ENCODE assay signal across 9 mouse cellular contexts in genomic region chr1:139423931-139424330, GRCm38 (mm10). TPM values are rescaled to one million over a fixed set of nuclear protein-coding genes. Genes with fewer than 3 reads are reported as not detected.
A peak's percentile ranks its signal among the peaks of the same experiment; 100 is the strongest.
DNase-seq lines count a peak whose midpoint lies in the region; ATAC-seq and TF ChIP-seq lines count a peak whose summit lies in the region.
"Had no signal": no experiment of that assay in that cellular context is flagged by ENCODE, and none has a peak within 500 bp of the region (broad histone marks: within the 10 kb centered on the region; RNA-seq: fewer than 3 reads in every experiment).

No protein-coding gene starts in this region.

- H3K4me1 ChIP-seq in lung, embryonic 14.5 days (ENCODE audit: insufficient read depth): peaks cover 13% of the 10 kb centered on the region; the same call in 1 of the 2 replicates
- H3K4me1 ChIP-seq in forebrain, embryonic 13.5 days: peaks cover 42% of the 10 kb centered on the region
- H3K4me1 ChIP-seq in liver, embryonic 13.5 days (replicated peaks): peaks cover 42% of the 10 kb centered on the region
- peaks cover 22% of the 10 kb centered on the region for H3K4me1 ChIP-seq in stomach, embryonic 15.5 days

- H3K9ac ChIP-seq in lung, embryonic 14.5 days: peak overlapping the region; percentile 43
- H3K9ac ChIP-seq in forebrain, embryonic 13.5 days: peak overlapping the region; percentile 94
- H3K9ac ChIP-seq in liver, embryonic 13.5 days: peak overlapping the region; percentile 95
- no peak overlapping the region for H3K9ac ChIP-seq in stomach, embryonic 15.5 days

- peak overlapping the region; percentile 66 for H3K4me2 ChIP-seq in lung, embryonic 14.5 days
- peak overlapping the region; percentile 73 for H3K4me2 ChIP-seq in forebrain, embryonic 13.5 days
- H3K4me2 ChIP-seq in liver, embryonic 13.5 days: peak overlapping the region; percentile 89
- peak overlapping the region; percentile 65 for H3K4me2 ChIP-seq in stomach, embryonic 15.5 days

- no peak for DNase-seq in lung, embryonic 14.5 days
- no peak for DNase-seq in lung, postnatal 25 days (ENCODE audit: low spot score)
- no peak for DNase-seq in liver, embryonic 13.5 days
- no peak for DNase-seq in right cerebral cortex, postnatal 4 days
- no peak for DNase-seq in cerebellum, adult 9-10 months
- no peak for DNase-seq in adrenal gland, postnatal 14 days

- no peak for ATAC-seq in lung, embryonic 14.5 days (ENCODE audit: insufficient read depth)
- ATAC-seq in forebrain, embryonic 13.5 days: no peak
- ATAC-seq in liver, embryonic 13.5 days (ENCODE audit: low read depth): no peak
- no peak for ATAC-seq in stomach, embryonic 15.5 days (ENCODE audit: insufficient read depth, low FRiP score, low read depth)

- peaks cover 5% of the 10 kb centered on the region for H3K36me3 ChIP-seq in lung, embryonic 14.5 days (ENCODE audit: insufficient read depth)
- peaks cover 9% of the 10 kb centered on the region for H3K36me3 ChIP-seq in forebrain, embryonic 13.5 days (ENCODE audit: poor library complexity, severe bottlenecking)
- H3K36me3 ChIP-seq in liver, embryonic 13.5 days: peaks cover 5% of the 10 kb centered on the region
- peaks cover under 1% of the 10 kb centered on the region for H3K36me3 ChIP-seq in stomach, embryonic 15.5 days

- WGBS in lung, embryonic 14.5 days: 23% methylated on average over 10 of the region's 10 CpGs
- whole genome bisulfite sequencing in forebrain, embryonic 13.5 days: 65% methylated on average over 10 of the region's 10 CpGs
- 24% methylated on average over 10 of the region's 10 CpGs for WGBS in liver, embryonic 13.5 days (ENCODE audit: insufficient replicate concordance)
- 48% methylated on average over 10 of the region's 10 CpGs for whole genome bisulfite sequencing in stomach, embryonic 15.5 days

- peak overlapping the region; percentile 88 for H3K4me3 ChIP-seq in lung, embryonic 14.5 days (ENCODE audit: low read depth, low read length)
- peak overlapping the region; percentile 87 for H3K4me3 ChIP-seq in forebrain, embryonic 13.5 days
- peak overlapping the region; percentile 89 for H3K4me3 ChIP-seq in liver, embryonic 13.5 days (replicated peaks)
- H3K4me3 ChIP-seq in stomach, embryonic 15.5 days (replicated peaks): peak overlapping the region; percentile 78

- no peaks in the 10 kb centered on the region for H3K27me3 ChIP-seq in lung, embryonic 14.5 days (ENCODE audit: insufficient read depth, low read length)
- H3K27me3 ChIP-seq in forebrain, embryonic 13.5 days: no peaks in the 10 kb centered on the region
- H3K27me3 ChIP-seq in liver, embryonic 13.5 days: no peaks in the 10 kb centered on the region
- no peaks in the 10 kb centered on the region for H3K27me3 ChIP-seq in stomach, embryonic 15.5 days (replicated peaks)

- H3K9me3 ChIP-seq in lung, embryonic 14.5 days (ENCODE audit: low read depth, low read length): no peaks in the 10 kb centered on the region
- no peaks in the 10 kb centered on the region for H3K9me3 ChIP-seq in forebrain, embryonic 13.5 days (replicated peaks)
- no peaks in the 10 kb centered on the region for H3K9me3 ChIP-seq in liver, embryonic 13.5 days (replicated peaks)
- H3K9me3 ChIP-seq in stomach, embryonic 15.5 days: no peaks in the 10 kb centered on the region

- no peak overlapping the region for H3K27ac ChIP-seq in lung, embryonic 14.5 days (ENCODE audit: low read depth)
- H3K27ac ChIP-seq in forebrain, embryonic 13.5 days: no peak overlapping the region
- H3K27ac ChIP-seq in liver, embryonic 13.5 days: no peak overlapping the region
- no peak overlapping the region for H3K27ac ChIP-seq in stomach, embryonic 15.5 days

- no peak for TF ChIP-seq CTCF in lung, embryonic 14.5 days (IDR thresholded peaks at IDR 0.05; ENCODE audit: low read depth)

RNA-seq across cellular contexts. Expression of gene Zbtb41, which starts 1.8 kb away (rescaled TPM):
- 14.4 and 15.7 TPM in 2 replicates for polyA plus RNA-seq in lung, embryonic 14.5 days (2014; fragmentation: Nextera tagmentation; extraction: Ambion mirVana)
- 13.4 and 15.7 TPM in 2 replicates for polyA plus RNA-seq in forebrain, embryonic 13.5 days (2015; fragmentation: Nextera tagmentation; extraction: Ambion mirVana)
- polyA plus RNA-seq in liver, embryonic 13.5 days (2015; fragmentation: Nextera tagmentation; extraction: Ambion mirVana): 2.9 and 3.9 TPM in 2 replicates
- polyA plus RNA-seq in stomach, embryonic 15.5 days (2015; fragmentation: Nextera tagmentation; extraction: Ambion mirVana): 7.8 and 8.7 TPM in 2 replicates
- total RNA-seq in adrenal gland, postnatal 14 days (2021): 34.7 and 36.5 TPM in 2 replicates

RNA-seq across cellular contexts. Expression of gene Aspm, which starts 30.6 kb away (rescaled TPM):
- 24.3 and 25.4 TPM in 2 replicates for polyA plus RNA-seq in lung, embryonic 14.5 days (2014; fragmentation: Nextera tagmentation; extraction: Ambion mirVana)
- 20.5 and 21.3 TPM in 2 replicates for polyA plus RNA-seq in forebrain, embryonic 13.5 days (2015; fragmentation: Nextera tagmentation; extraction: Ambion mirVana)
- polyA plus RNA-seq in liver, embryonic 13.5 days (2015; fragmentation: Nextera tagmentation; extraction: Ambion mirVana): 8.9 and 11.5 TPM in 2 replicates
- 12.9 and 13.7 TPM in 2 replicates for polyA plus RNA-seq in stomach, embryonic 15.5 days (2015; fragmentation: Nextera tagmentation; extraction: Ambion mirVana)
- total RNA-seq in adrenal gland, postnatal 14 days (2021): 7.7 and 8.2 TPM in 2 replicates

RNA-seq across cellular contexts. Expression of gene Crb1, which starts 47.0 kb away (rescaled TPM):
- polyA plus RNA-seq in lung, embryonic 14.5 days (2014; fragmentation: Nextera tagmentation; extraction: Ambion mirVana): not detected in 2 replicates
- 2.5 TPM in 2 replicates for polyA plus RNA-seq in forebrain, embryonic 13.5 days (2015; fragmentation: Nextera tagmentation; extraction: Ambion mirVana)
- not detected in 2 replicates for polyA plus RNA-seq in liver, embryonic 13.5 days (2015; fragmentation: Nextera tagmentation; extraction: Ambion mirVana)
- 0.12 and 0.15 TPM in 2 replicates for polyA plus RNA-seq in stomach, embryonic 15.5 days (2015; fragmentation: Nextera tagmentation; extraction: Ambion mirVana)
- total RNA-seq in adrenal gland, postnatal 14 days (2021): not detected in 2 replicates
- total RNA-seq: hematopoietic stem cell, adult 5-6 weeks had no signal
